Mouse (Mus musculus) neural tube, embryonic 13.5 days (tissue): ENCODE measurements at regions not wholly inside any gene's neighbourhood (a gene's known extent, or its start where the extent isn't known, plus 50 kb on each side); places are given as distances from the start of the nearest gene placed in this dataset.

ENCODE experiments used
- ATAC-seq: fragments of 200-750 bp; cut with Nextera tagmentation; 2 replicates; pipeline ENCODE4 v1.8.0; 2017; ENCODE audit warnings: low read depth, mild to moderate bottlenecking, moderate TSS enrichment, moderate library complexity
- H3K27ac ChIP-seq: fragments of 300-500 bp; sonication (generic); replicated peaks from 2 replicates; pipeline ENCODE4 v1.5.1; 2015; ENCODE audit warnings: moderate library complexity, mild to moderate bottlenecking, inconsistent platforms
- H3K27me3 ChIP-seq: fragments of 300-500 bp; sonication (generic); 2 replicates; pipeline ENCODE4 v1.6.1; 2015; ENCODE audit warnings: mild to moderate bottlenecking, inconsistent platforms
- H3K36me3 ChIP-seq: fragments of 300-500 bp; sonication (generic); 2 replicates; pipeline ENCODE4 v1.6.1; 2015; ENCODE audit warnings: mild to moderate bottlenecking, inconsistent platforms
- H3K4me1 ChIP-seq: fragments of 300-500 bp; sonication (generic); replicated peaks from 2 replicates; pipeline ENCODE4 v1.6.1; 2015; ENCODE audit warnings: inconsistent platforms
- H3K4me2 ChIP-seq: fragments of 300-500 bp; sonication (generic); 2 replicates; pipeline ENCODE4 v1.6.1; 2015; ENCODE audit warnings: inconsistent platforms, mild to moderate bottlenecking, moderate library complexity
- H3K4me3 ChIP-seq: fragments of 300-500 bp; sonication (generic); 2 replicates; pipeline ENCODE4 v1.5.1; 2015; ENCODE audit warnings: mild to moderate bottlenecking, inconsistent platforms
- H3K9ac ChIP-seq: fragments of 300-500 bp; sonication (generic); 2 replicates; pipeline ENCODE4 v1.6.1; 2015; ENCODE audit warnings: moderate library complexity, mild to moderate bottlenecking, inconsistent platforms
- H3K9me3 ChIP-seq: fragments of 300-500 bp; sonication (generic); 2 replicates; pipeline ENCODE4 v1.6.1; 2016; ENCODE audit warnings: inconsistent platforms
- whole genome bisulfite sequencing: fragments of 180-500 bp; shearing (Covaris S2); methylation state at CpG from one replicate; pipeline ENCODE4 v1.1.7; 2015; 5-methylcytosine and 5-hydroxymethylcytosine counted together

GRCm38 (mm10) chr12:58559833-58560232 is 290.7 kb upstream of the Clec14a start:
- Histone ChIP-seq H3K4me3 (no peak overlapping the region), H3K36me3 (no peaks in the 10 kb centered on the region), H3K9ac (no peak overlapping the region), H3K4me1 (no peaks in the 10 kb centered on the region), H3K27ac (no peak overlapping the region), H3K9me3 (no peaks in the 10 kb centered on the region), H3K4me2 (no peak overlapping the region), H3K27me3 (no peaks in the 10 kb centered on the region)
- 31% methylated on average over 1 of the region's 1 CpGs for WGBS
- no peak for ATAC-seq

- Histone ChIP-seq H3K36me3 (no peaks in the 10 kb centered on the region), H3K4me2 (no peak overlapping the region), H3K9me3 (no peaks in the 10 kb centered on the region), H3K9ac (no peak overlapping the region), H3K27ac (no peak overlapping the region), H3K27me3 (no peaks in the 10 kb centered on the region), H3K4me3 (no peak overlapping the region), H3K4me1 (no peaks in the 10 kb centered on the region; the same call in 1 of the 2 replicates)
- 76% methylated on average over 4 of the region's 4 CpGs for WGBS
- no peak for ATAC-seq
Measured at GRCm38 (mm10) chr12:58557261-58557660, 288.2 kb upstream of the Clec14a start.

- no peak overlapping the region for H3K27ac ChIP-seq
- H3K4me1 ChIP-seq, result no peaks in the 10 kb centered on the region; the same call in 1 of the 2 replicates
- no peak overlapping the region for H3K4me2 ChIP-seq
- no peaks in the 10 kb centered on the region for H3K27me3 ChIP-seq
- 85% methylated on average over 4 of the region's 4 CpGs for WGBS
- ATAC-seq, result no peak
- no peak overlapping the region for H3K9ac ChIP-seq
- H3K4me3 ChIP-seq, result no peak overlapping the region
- no peaks in the 10 kb centered on the region for H3K36me3 ChIP-seq
- no peaks in the 10 kb centered on the region for H3K9me3 ChIP-seq
Measured at GRCm38 (mm10) chr12:58556741-58557140, 287.7 kb upstream of the Clec14a start.

- no peaks in the 10 kb centered on the region for H3K36me3 ChIP-seq
- H3K27ac ChIP-seq, result no peak overlapping the region
- H3K4me1 ChIP-seq, result peaks cover 3% of the 10 kb centered on the region; the same call in 1 of the 2 replicates
- no peak overlapping the region for H3K9ac ChIP-seq
- no peak overlapping the region for H3K4me3 ChIP-seq
- no peak overlapping the region for H3K4me2 ChIP-seq
- 82% methylated on average over 1 of the region's 1 CpGs for WGBS
- no peak for ATAC-seq
- H3K9me3 ChIP-seq, result no peaks in the 10 kb centered on the region
- no peaks in the 10 kb centered on the region for H3K27me3 ChIP-seq
Measured at GRCm38 (mm10) chr12:58556060-58556459, 287.0 kb upstream of the Clec14a start.

- Histone ChIP-seq H3K36me3 (no peaks in the 10 kb centered on the region), H3K4me1 (peaks cover 9% of the 10 kb centered on the region), H3K4me2 (no peak overlapping the region), H3K9me3 (no peaks in the 10 kb centered on the region), H3K27me3 (no peaks in the 10 kb centered on the region), H3K27ac (no peak overlapping the region), H3K4me3 (no peak overlapping the region), H3K9ac (no peak overlapping the region)
- no peak for ATAC-seq
- 20% methylated on average over 9 of the region's 9 CpGs for WGBS
Measured at GRCm38 (mm10) chr12:58550859-58551761, 282.0 kb upstream of the Clec14a start.

GRCm38 (mm10) chr12:58545832-58546538 is 276.9 kb upstream of the Clec14a start:
- no peak overlapping the region for H3K9ac ChIP-seq
- H3K27ac ChIP-seq, result no peak overlapping the region
- H3K4me3 ChIP-seq, result no peak overlapping the region
- no peak for ATAC-seq
- H3K4me2 ChIP-seq, result no peak overlapping the region
- peaks cover 6% of the 10 kb centered on the region for H3K4me1 ChIP-seq
- no peaks in the 10 kb centered on the region for H3K9me3 ChIP-seq
- 71% methylated on average over 4 of the region's 4 CpGs for WGBS
- H3K27me3 ChIP-seq, result no peaks in the 10 kb centered on the region
- no peaks in the 10 kb centered on the region for H3K36me3 ChIP-seq

- Histone ChIP-seq H3K36me3 (no peaks in the 10 kb centered on the region), H3K9ac (no peak overlapping the region), H3K4me2 (no peak overlapping the region), H3K4me3 (no peak overlapping the region), H3K27ac (no peak overlapping the region), H3K27me3 (no peaks in the 10 kb centered on the region), H3K9me3 (no peaks in the 10 kb centered on the region), H3K4me1 (no peaks in the 10 kb centered on the region)
- ATAC-seq, result no peak
- 87% methylated on average over 4 of the region's 4 CpGs for WGBS
Measured at GRCm38 (mm10) chr12:58544862-58545261, 275.8 kb upstream of the Clec14a start.

GRCm38 (mm10) chr12:58538305-58538719 is 269.2 kb upstream of the Clec14a start:
- Histone ChIP-seq H3K4me3 (no peak overlapping the region), H3K27ac (no peak overlapping the region), H3K4me2 (no peak overlapping the region), H3K9ac (no peak overlapping the region), H3K4me1 (no peaks in the 10 kb centered on the region), H3K36me3 (no peaks in the 10 kb centered on the region), H3K27me3 (no peaks in the 10 kb centered on the region), H3K9me3 (no peaks in the 10 kb centered on the region)
- 55% methylated on average over 5 of the region's 5 CpGs for WGBS
- no peak for ATAC-seq

- Histone ChIP-seq H3K4me2 (no peak overlapping the region), H3K27me3 (no peaks in the 10 kb centered on the region), H3K9ac (no peak overlapping the region), H3K4me3 (no peak overlapping the region), H3K27ac (no peak overlapping the region), H3K4me1 (no peaks in the 10 kb centered on the region), H3K9me3 (no peaks in the 10 kb centered on the region), H3K36me3 (no peaks in the 10 kb centered on the region)
- no peak for ATAC-seq
- 63% methylated on average over 6 of the region's 8 CpGs for WGBS
Measured at GRCm38 (mm10) chr12:58537833-58538232, 268.7 kb upstream of the Clec14a start.

- peak; percentile 59; the same call in 1 of the 2 replicates for ATAC-seq
- H3K27me3 ChIP-seq, result no peaks in the 10 kb centered on the region
- no peak overlapping the region for H3K4me3 ChIP-seq
- H3K9me3 ChIP-seq, result no peaks in the 10 kb centered on the region
- no peak overlapping the region for H3K4me2 ChIP-seq
- H3K27ac ChIP-seq, result no peak overlapping the region
- WGBS, result 27% methylated on average over 7 of the region's 7 CpGs
- no peaks in the 10 kb centered on the region for H3K4me1 ChIP-seq
- H3K9ac ChIP-seq, result no peak overlapping the region
- H3K36me3 ChIP-seq, result no peaks in the 10 kb centered on the region
Measured at GRCm38 (mm10) chr12:58536381-58536992, 267.4 kb upstream of the Clec14a start.

- no peak overlapping the region for H3K27ac ChIP-seq
- no peaks in the 10 kb centered on the region for H3K9me3 ChIP-seq
- H3K4me1 ChIP-seq, result no peaks in the 10 kb centered on the region
- ATAC-seq, result no peak
- no peak overlapping the region for H3K4me2 ChIP-seq
- no peaks in the 10 kb centered on the region for H3K36me3 ChIP-seq
- no peak overlapping the region for H3K4me3 ChIP-seq
- H3K9ac ChIP-seq, result no peak overlapping the region
- WGBS, result 50% methylated on average over 3 of the region's 3 CpGs
- H3K27me3 ChIP-seq, result no peaks in the 10 kb centered on the region
Measured at GRCm38 (mm10) chr12:58530306-58530705, 261.2 kb upstream of the Clec14a start.

- ATAC-seq, result no peak
- 47% methylated on average over 1 of the region's 1 CpGs for WGBS
Measured at GRCm38 (mm10) chr12:58516800-58517199, 247.7 kb upstream of the Clec14a start.

More at GRCm38 (mm10) chr12:58516800-58517199, 247.7 kb upstream of the Clec14a start:
- H3K9me3 ChIP-seq, result no peaks in the 10 kb centered on the region
- no peak overlapping the region for H3K4me2 ChIP-seq
- no peaks in the 10 kb centered on the region for H3K27me3 ChIP-seq
- H3K4me1 ChIP-seq, result peaks cover 4% of the 10 kb centered on the region; the same call in 1 of the 2 replicates
- no peak overlapping the region for H3K4me3 ChIP-seq
- no peak overlapping the region for H3K27ac ChIP-seq
- no peak overlapping the region for H3K9ac ChIP-seq
- no peaks in the 10 kb centered on the region for H3K36me3 ChIP-seq
